33 mouse cellular contexts compared by ENCODE assay signal in the genomic region with DNA sequence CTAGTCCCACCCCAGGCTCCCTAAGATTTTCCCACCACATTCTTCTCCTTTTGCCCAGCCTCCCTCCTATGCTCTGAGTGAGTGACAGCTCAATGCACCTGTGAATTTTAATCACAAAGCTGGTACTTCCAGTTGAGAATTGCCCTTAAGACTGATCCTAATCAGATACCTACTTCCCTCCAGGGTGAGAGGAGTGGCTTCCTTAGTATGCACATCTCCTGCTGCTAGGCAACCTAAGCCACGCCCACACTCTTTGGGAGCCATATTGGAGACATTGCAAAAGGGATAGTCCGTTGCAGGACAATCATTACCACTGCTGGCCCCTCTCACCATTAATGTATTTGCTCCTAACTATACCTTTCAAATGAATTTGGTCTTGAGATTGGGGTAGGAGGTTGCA. TPM values are rescaled to one million over a fixed set of nuclear protein-coding genes. Genes with fewer than 3 reads are reported as not detected.
DNase-seq lines count a peak whose midpoint lies in the region; ATAC-seq and TF ChIP-seq lines count a peak whose summit lies in the region.
"Had no signal": no experiment of that assay in that cellular context is flagged by ENCODE, and none has a peak within 500 bp of the region (broad histone marks: within the 10 kb centered on the region; RNA-seq: fewer than 3 reads in every experiment).

No protein-coding gene starts in this region.

- 66% methylated on average over 2 of the region's 2 CpGs for WGBS in lung, embryonic 16.5 days
- WGBS in forebrain, embryonic 14.5 days = 79% methylated on average over 2 of the region's 2 CpGs

- no peak overlapping the region for H3K4me3 ChIP-seq in lung, embryonic 16.5 days (ENCODE audit: low read length)
- H3K4me3 ChIP-seq in C2C12 (ENCODE audit: insufficient read depth, poor library complexity, severe bottlenecking) = no peak overlapping the region
- H3K4me3 ChIP-seq in forebrain, embryonic 14.5 days (ENCODE audit: low read depth, low read length) = no peak overlapping the region
- H3K4me3 ChIP-seq: embryonic facial prominence, embryonic 15.5 days; forebrain, embryonic 13.5 days; hindbrain, embryonic 15.5 days; kidney, embryonic 15.5 days; left cerebral cortex, adult 2 months; limb, embryonic 13.5 days; megakaryocyte, embryonic 14.5 days; midbrain, embryonic 12.5 days; myocyte; stomach, embryonic 15.5 days had no signal

- H3K27me3 ChIP-seq in lung, embryonic 16.5 days (ENCODE audit: control insufficient read depth, insufficient read depth, low read depth, low read length) = no peaks in the 10 kb centered on the region
- no peaks in the 10 kb centered on the region for H3K27me3 ChIP-seq in C2C12 (ENCODE audit: control insufficient read depth, insufficient read depth, insufficient read length)
- H3K27me3 ChIP-seq in forebrain, embryonic 14.5 days (replicated peaks; ENCODE audit: control insufficient read depth, insufficient read depth, low read length) = no peaks in the 10 kb centered on the region
- H3K27me3 ChIP-seq: embryonic facial prominence, embryonic 15.5 days; forebrain, embryonic 13.5 days; hindbrain, embryonic 15.5 days; kidney, embryonic 15.5 days; limb, embryonic 13.5 days; megakaryocyte, embryonic 14.5 days; midbrain, embryonic 12.5 days; stomach, embryonic 15.5 days had no signal

- H3K9me3 ChIP-seq in lung, embryonic 16.5 days (ENCODE audit: control insufficient read depth, low read length) = no peaks in the 10 kb centered on the region
- H3K9me3 ChIP-seq in forebrain, embryonic 14.5 days (replicated peaks; ENCODE audit: control insufficient read depth, low read length) = no peaks in the 10 kb centered on the region
- H3K9me3 ChIP-seq: embryonic facial prominence, embryonic 15.5 days; forebrain, embryonic 13.5 days; hindbrain, embryonic 15.5 days; kidney, embryonic 15.5 days; limb, embryonic 13.5 days; midbrain, embryonic 12.5 days; stomach, embryonic 15.5 days had no signal

- no peak overlapping the region for H3K27ac ChIP-seq in lung, embryonic 16.5 days (ENCODE audit: low read length)
- no peak overlapping the region for H3K27ac ChIP-seq in forebrain, embryonic 14.5 days (ENCODE audit: low read depth, low read length)
- H3K27ac ChIP-seq: embryonic facial prominence, embryonic 15.5 days; forebrain, embryonic 13.5 days; hindbrain, embryonic 15.5 days; kidney, embryonic 15.5 days; left cerebral cortex, adult 2 months; limb, embryonic 13.5 days; midbrain, embryonic 12.5 days; stomach, embryonic 15.5 days had no signal

- H3K36me3 ChIP-seq in lung, embryonic 16.5 days (ENCODE audit: control insufficient read depth, insufficient read depth, low read length) = no peaks in the 10 kb centered on the region
- H3K36me3 ChIP-seq in C2C12 (ENCODE audit: control insufficient read depth, insufficient read depth) = peaks cover 11% of the 10 kb centered on the region
- no peaks in the 10 kb centered on the region for H3K36me3 ChIP-seq in forebrain, embryonic 14.5 days (ENCODE audit: control insufficient read depth, insufficient read depth, low read length)
- H3K36me3 ChIP-seq: embryonic facial prominence, embryonic 15.5 days; hindbrain, embryonic 15.5 days; kidney, embryonic 15.5 days; midbrain, embryonic 12.5 days; stomach, embryonic 15.5 days had no signal

- TF ChIP-seq CTCF in C2C12 (IDR thresholded peaks at IDR 0.05; ENCODE audit: control insufficient read depth, insufficient read depth, insufficient read length) = no peak

- no peak overlapping the region for H3K9ac ChIP-seq in lung, embryonic 16.5 days (ENCODE audit: low read length)
- no peak overlapping the region for H3K9ac ChIP-seq in forebrain, embryonic 14.5 days (ENCODE audit: low read length)
- H3K9ac ChIP-seq: embryonic facial prominence, embryonic 15.5 days; forebrain, embryonic 13.5 days; hindbrain, embryonic 15.5 days; kidney, embryonic 15.5 days; limb, embryonic 13.5 days; midbrain, embryonic 12.5 days; stomach, embryonic 15.5 days had no signal

- H3ac ChIP-seq in C2C12 (ENCODE audit: control insufficient read depth, insufficient read length, low read depth) = no peak overlapping the region

- peaks cover 77% of the 10 kb centered on the region for H3K79me2 ChIP-seq in C2C12 (ENCODE audit: control insufficient read depth, insufficient read depth)

- peak; percentile 20; the same call in 1 of the 2 replicates for ATAC-seq in lung, embryonic 16.5 days (ENCODE audit: low read depth)
- ATAC-seq in megakaryocyte progenitor cell, adult 5-6 weeks (replicated peaks; ENCODE audit: poor library complexity) = peak; percentile 57
- no peak for ATAC-seq in forebrain, embryonic 14.5 days
- ATAC-seq: forebrain, embryonic 13.5 days had no signal

- DNase-seq in lung, adult 18-20 months = no peak
- peak; percentile 83 for DNase-seq in R1 (ENCODE audit: low read depth, low spot score)
- no peak for DNase-seq in adrenal gland, postnatal 36 days
- DNase-seq in forebrain, embryonic 14.5 days (ENCODE audit: low spot score) = no peak
- DNase-seq: adrenal gland, adult 8-10 months; cerebellum, adult 11 months; cerebellum, adult 9-10 months; cerebellum, postnatal 36 days; embryo, embryonic 11 days; gastrocnemius, postnatal 25 days; heart, adult 18-20 months; heart, postnatal 4 days; kidney, adult 18-20 months; kidney, postnatal 25 days; lung, postnatal 36 days; retina, postnatal 1 day; right cerebral cortex, postnatal 14 days; thymus, postnatal 14 days had no signal

- H3K79me3 ChIP-seq in C2C12 (ENCODE audit: low read depth) = peaks cover 32% of the 10 kb centered on the region

- no peak overlapping the region for H3K4me2 ChIP-seq in lung, embryonic 16.5 days (ENCODE audit: low read depth, low read length)
- H3K4me2 ChIP-seq in forebrain, embryonic 14.5 days (ENCODE audit: low read length) = no peak overlapping the region
- H3K4me2 ChIP-seq: embryonic facial prominence, embryonic 15.5 days; forebrain, embryonic 13.5 days; heart, embryonic 11.5 days; hindbrain, embryonic 15.5 days; kidney, embryonic 15.5 days; limb, embryonic 13.5 days; liver, embryonic 11.5 days; midbrain, embryonic 12.5 days; stomach, embryonic 15.5 days had no signal

- no peaks in the 10 kb centered on the region; the same call in 1 of the 2 replicates for H3K4me1 ChIP-seq in lung, embryonic 16.5 days (replicated peaks; ENCODE audit: control insufficient read depth, insufficient read depth, low read length)
- no peaks in the 10 kb centered on the region for H3K4me1 ChIP-seq in forebrain, embryonic 14.5 days (ENCODE audit: control insufficient read depth, insufficient read depth, low read length)
- H3K4me1 ChIP-seq: forebrain, embryonic 13.5 days; hindbrain, embryonic 15.5 days; kidney, embryonic 15.5 days; megakaryocyte, embryonic 14.5 days; midbrain, embryonic 12.5 days; stomach, embryonic 15.5 days had no signal

TF ChIP-seq in C2C12, 6 proteins besides CTCF, POLR2A, EP300 and RAD21:
- TF ChIP-seq MYOG (IDR thresholded peaks at IDR 0.05; ENCODE audit: control insufficient read depth, extremely low read depth, insufficient read length) = no peak
- no peak for TF ChIP-seq MAX (IDR thresholded peaks at IDR 0.05)
- no peak for TF ChIP-seq FOSL1 (IDR thresholded peaks at IDR 0.05; ENCODE audit: insufficient read depth, low read length, poor library complexity, severe bottlenecking)
- TF ChIP-seq USF1 (IDR thresholded peaks at IDR 0.05; ENCODE audit: low read depth) = no peak
- TF ChIP-seq MYOD1 (IDR thresholded peaks at IDR 0.05; ENCODE audit: control insufficient read depth, insufficient read length, low read depth) = peak; percentile 11
- TF ChIP-seq CEBPB (IDR thresholded peaks at IDR 0.05; ENCODE audit: low read depth) = no peak

RNA-seq across cellular contexts. Expression of gene Ddr2, which starts 31.1 kb away (rescaled TPM):
- polyA plus RNA-seq in lung, embryonic 16.5 days (2015; fragmentation: Nextera tagmentation; extraction: Ambion mirVana) = 38.2 and 45.0 TPM in 2 replicates
- polyA plus RNA-seq in C2C12 (2012; fragmentation: generic; extraction: Trizol) = 13.7 TPM
- not detected in 2 replicates for total RNA-seq in megakaryocyte progenitor cell, adult 5-6 weeks (2015)
- not detected in 2 replicates for total RNA-seq in megakaryocyte progenitor cell, adult 5-6 weeks (2017)
- total RNA-seq in adrenal gland, postnatal 36 days (2021) = 10 to 100 TPM; 19.5 to 20.3 TPM
- polyA plus RNA-seq in forebrain, embryonic 14.5 days (2014; fragmentation: Nextera tagmentation; extraction: Ambion mirVana) = 4.7 and 9.9 TPM in 2 replicates
